Mouse (Mus musculus) embryonic facial prominence, embryonic 15.5 days (tissue): ENCODE results near the gene 2310039H08Rik. TPM values are rescaled to one million over a fixed set of nuclear protein-coding genes. Genes with fewer than 3 reads are reported as not detected.

Experiments
- ATAC-seq: fragments of 200-750 bp; cut with Nextera tagmentation; 2 replicates; pipeline ENCODE4 v1.8.0; 2017; ENCODE audit warnings: low read depth, moderate TSS enrichment; ENCODE audit not compliant: insufficient number of reproducible peaks, low FRiP score, low TSS enrichment
- H3K27ac ChIP-seq: fragments of 300-500 bp; sonication (generic); replicated peaks from 2 replicates; pipeline ENCODE4 v1.5.1; 2015; ENCODE audit warnings: mild to moderate bottlenecking, inconsistent platforms
- H3K27me3 ChIP-seq: fragments of 300-500 bp; sonication (generic); 2 replicates; pipeline ENCODE4 v1.6.1; 2015; ENCODE audit warnings: inconsistent platforms
- H3K36me3 ChIP-seq: fragments of 300-500 bp; sonication (generic); 2 replicates; pipeline ENCODE4 v1.6.1; 2015; ENCODE audit warnings: mild to moderate bottlenecking, inconsistent platforms
- H3K4me1 ChIP-seq: fragments of 300-500 bp; sonication (generic); 2 replicates; pipeline ENCODE4 v1.6.1; 2015; ENCODE audit warnings: inconsistent platforms
- H3K4me2 ChIP-seq: fragments of 300-500 bp; sonication (generic); replicated peaks from 2 replicates; pipeline ENCODE4 v1.6.1; 2015; ENCODE audit warnings: mild to moderate bottlenecking, inconsistent platforms
- H3K4me3 ChIP-seq: fragments of 300-500 bp; sonication (generic); replicated peaks from 2 replicates; pipeline ENCODE4 v1.5.1; 2015; ENCODE audit warnings: mild to moderate bottlenecking, inconsistent platforms
- H3K9ac ChIP-seq: fragments of 300-500 bp; sonication (generic); 2 replicates; pipeline ENCODE4 v1.6.1; 2015; ENCODE audit warnings: inconsistent platforms
- H3K9me3 ChIP-seq: fragments of 300-500 bp; sonication (generic); replicated peaks from 2 replicates; pipeline ENCODE4 v1.6.1; 2016; ENCODE audit warnings: inconsistent platforms
- WGBS: fragments of 180-500 bp; shearing (Covaris S2); methylation state at CpG from one replicate; pipeline ENCODE4 v1.1.7; 2015; 5-methylcytosine and 5-hydroxymethylcytosine counted together
- polyA plus RNA-seq: library from polyadenylated mRNA; unstranded; fragments of >200 nt; fragmentation: Nextera tagmentation; extraction: Ambion mirVana; gene quantifications from 2 replicates; pipeline ENCODE4 v1.2.1, GENCODE M21; 2015

The 2310039H08Rik gene
- polyA plus RNA-seq, 1 experiment from 2014 or later, result 84.0 TPM

DNA sequence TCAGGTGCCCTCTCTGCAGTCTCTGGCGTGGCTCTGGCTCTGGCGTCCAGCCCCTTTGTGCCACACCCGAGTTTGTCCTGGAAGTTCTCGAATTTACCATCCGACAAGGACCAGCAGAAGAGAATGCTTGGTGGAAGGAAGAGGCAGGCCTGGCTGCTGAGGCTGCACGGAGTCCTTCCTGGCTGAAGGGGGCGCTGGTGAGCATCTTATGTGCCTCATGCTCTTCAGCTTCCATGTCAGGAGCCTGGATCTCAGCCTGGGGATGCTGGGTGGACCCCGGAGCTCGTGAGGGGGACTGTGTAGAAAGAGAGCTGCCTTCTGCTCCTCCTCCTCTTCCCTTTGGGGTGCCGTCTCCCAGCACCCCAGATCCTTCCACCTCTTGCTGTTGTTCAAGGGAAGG lies 36.3 kb upstream of the 2310039H08Rik start:
- H3K4me1 ChIP-seq, result no peaks in the 10 kb centered on the region
- H3K27ac ChIP-seq, result no peak overlapping the region
- no peaks in the 10 kb centered on the region for H3K9me3 ChIP-seq
- no peak overlapping the region for H3K4me2 ChIP-seq
- no peaks in the 10 kb centered on the region for H3K27me3 ChIP-seq
- H3K4me3 ChIP-seq, result no peak overlapping the region
- whole genome bisulfite sequencing, result 58% methylated on average over 9 of the region's 10 CpGs
- ATAC-seq, result no peak
- no peak overlapping the region for H3K9ac ChIP-seq
- H3K36me3 ChIP-seq, result peaks cover 22% of the 10 kb centered on the region

DNA sequence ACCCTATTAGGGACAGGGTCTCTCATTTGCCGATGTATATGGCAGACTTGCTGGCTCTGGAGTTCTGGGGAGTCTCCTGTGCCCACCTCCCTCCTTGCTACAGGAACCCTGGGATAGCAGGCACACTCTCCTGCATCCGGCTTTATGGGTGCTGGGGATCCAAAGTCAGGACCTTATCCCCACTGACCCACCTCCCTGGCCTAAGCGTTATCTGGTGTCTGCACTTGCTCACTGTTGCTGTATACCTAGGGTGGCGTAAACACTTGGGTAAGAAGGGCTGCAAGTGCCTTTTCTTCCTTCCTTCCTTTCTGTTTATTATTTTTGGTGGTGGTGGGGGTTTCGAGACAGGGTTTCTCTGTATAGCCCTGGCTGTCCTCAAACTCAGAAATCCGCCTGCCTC lies 31.1 kb upstream of the 2310039H08Rik start:
- no peak overlapping the region for H3K9ac ChIP-seq
- H3K27ac ChIP-seq, result no peak overlapping the region
- H3K4me1 ChIP-seq, result no peaks in the 10 kb centered on the region
- ATAC-seq, result no peak
- H3K4me2 ChIP-seq, result no peak overlapping the region
- H3K36me3 ChIP-seq, result peaks cover 36% of the 10 kb centered on the region
- H3K27me3 ChIP-seq, result no peaks in the 10 kb centered on the region
- H3K4me3 ChIP-seq, result no peak overlapping the region
- whole genome bisulfite sequencing, result 92% methylated on average over 6 of the region's 6 CpGs
- H3K9me3 ChIP-seq, result no peaks in the 10 kb centered on the region

GRCm38 (mm10) chr17:46742986-46743385 lies 29.4 kb upstream of the 2310039H08Rik start:
- H3K36me3 ChIP-seq, result peaks cover 36% of the 10 kb centered on the region
- no peaks in the 10 kb centered on the region for H3K27me3 ChIP-seq
- no peak overlapping the region for H3K27ac ChIP-seq
- H3K9me3 ChIP-seq, result no peaks in the 10 kb centered on the region
- no peak overlapping the region for H3K4me2 ChIP-seq
- no peak overlapping the region for H3K9ac ChIP-seq
- H3K4me1 ChIP-seq, result no peaks in the 10 kb centered on the region
- H3K4me3 ChIP-seq, result no peak overlapping the region
- 84% methylated on average over 9 of the region's 9 CpGs for WGBS
- no peak for ATAC-seq

GRCm38 (mm10) chr17:46745506-46745905 lies 26.9 kb upstream of the 2310039H08Rik start:
- H3K27me3 ChIP-seq, result no peaks in the 10 kb centered on the region
- no peaks in the 10 kb centered on the region for H3K9me3 ChIP-seq
- peaks cover 36% of the 10 kb centered on the region for H3K36me3 ChIP-seq
- H3K4me3 ChIP-seq, result no peak overlapping the region
- no peak overlapping the region for H3K27ac ChIP-seq
- ATAC-seq, result no peak
- 59% methylated on average over 2 of the region's 2 CpGs for WGBS
- peaks cover under 1% of the 10 kb centered on the region; the same call in 1 of the 2 replicates for H3K4me1 ChIP-seq
- no peak overlapping the region for H3K9ac ChIP-seq
- no peak overlapping the region for H3K4me2 ChIP-seq

GRCm38 (mm10) chr17:46747234-46747633 lies 25.2 kb upstream of the 2310039H08Rik start:
- Histone ChIP-seq H3K9me3 (no peaks in the 10 kb centered on the region), H3K27ac (no peak overlapping the region), H3K36me3 (peaks cover 32% of the 10 kb centered on the region), H3K4me3 (no peak overlapping the region), H3K27me3 (no peaks in the 10 kb centered on the region), H3K4me1 (peaks cover 7% of the 10 kb centered on the region), H3K9ac (no peak overlapping the region), H3K4me2 (no peak overlapping the region)
- WGBS, result 74% methylated on average over 8 of the region's 8 CpGs
- ATAC-seq, result no peak

DNA sequence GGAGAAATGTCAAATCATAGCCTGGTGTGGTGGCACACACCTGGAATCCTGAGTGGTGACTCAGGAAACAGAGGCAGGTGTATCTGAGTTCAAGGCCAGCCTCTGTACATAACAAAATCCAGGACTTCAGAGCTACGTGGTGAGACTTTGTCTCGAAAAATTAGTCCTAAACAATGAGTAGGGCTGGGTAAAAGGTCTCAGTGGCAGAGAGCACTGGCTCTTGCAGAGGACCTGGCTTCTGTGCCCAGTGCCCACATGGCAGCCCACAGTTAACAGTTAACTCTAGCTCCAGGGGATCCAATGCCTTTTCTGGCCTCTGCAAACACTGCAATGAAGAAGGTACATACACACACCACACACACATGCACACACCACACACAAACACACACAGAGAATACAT lies 24.6 kb upstream of the 2310039H08Rik start:
- WGBS, result 92% methylated on average over 2 of the region's 2 CpGs
- H3K27me3 ChIP-seq, result no peaks in the 10 kb centered on the region
- no peak for ATAC-seq
- peaks cover 30% of the 10 kb centered on the region for H3K36me3 ChIP-seq
- H3K4me1 ChIP-seq, result peaks cover 11% of the 10 kb centered on the region
- no peak overlapping the region for H3K27ac ChIP-seq
- no peak overlapping the region for H3K4me2 ChIP-seq
- no peaks in the 10 kb centered on the region for H3K9me3 ChIP-seq
- no peak overlapping the region for H3K9ac ChIP-seq
- H3K4me3 ChIP-seq, result no peak overlapping the region

- H3K9me3 ChIP-seq, result no peaks in the 10 kb centered on the region
- ATAC-seq, result no peak
- H3K9ac ChIP-seq, result no peak overlapping the region
- H3K27ac ChIP-seq, result no peak overlapping the region
- H3K36me3 ChIP-seq, result peaks cover 15% of the 10 kb centered on the region
- no peak overlapping the region for H3K4me3 ChIP-seq
- H3K4me2 ChIP-seq, result no peak overlapping the region
- WGBS, result 88% methylated on average over 5 of the region's 5 CpGs
- peaks cover 11% of the 10 kb centered on the region for H3K4me1 ChIP-seq
- H3K27me3 ChIP-seq, result no peaks in the 10 kb centered on the region
Measured at GRCm38 (mm10) chr17:46749282-46749681, 23.2 kb upstream of the 2310039H08Rik start.

DNA sequence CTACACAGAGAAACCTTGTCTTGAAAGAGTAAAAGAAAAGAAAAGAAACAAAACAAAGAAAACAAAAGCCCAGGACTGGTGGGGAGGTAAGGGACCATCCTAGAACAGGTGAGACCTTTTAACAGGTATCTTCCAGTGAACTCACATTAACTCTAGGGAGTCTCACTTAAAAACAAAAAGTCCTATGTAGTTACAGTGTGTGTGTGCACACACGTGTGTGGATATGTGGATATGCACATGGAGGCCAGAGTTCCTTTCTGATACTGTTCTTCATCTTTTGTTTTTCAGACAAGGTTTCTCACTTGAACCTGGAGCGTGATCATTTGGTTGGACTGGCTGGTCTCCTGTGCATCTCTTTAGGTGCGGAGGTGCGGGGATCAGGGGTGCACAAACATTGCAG lies 21.9 kb upstream of the 2310039H08Rik start:
- H3K4me2 ChIP-seq, result peak overlapping the region; percentile 73
- peaks cover 11% of the 10 kb centered on the region for H3K4me1 ChIP-seq
- peaks cover 8% of the 10 kb centered on the region; the same call in 1 of the 2 replicates for H3K36me3 ChIP-seq
- no peaks in the 10 kb centered on the region for H3K9me3 ChIP-seq
- peak overlapping the region; percentile 92 for H3K27ac ChIP-seq
- peak overlapping the region; percentile 57 for H3K9ac ChIP-seq
- no peaks in the 10 kb centered on the region for H3K27me3 ChIP-seq
- ATAC-seq, result no peak
- peak overlapping the region; percentile 80 for H3K4me3 ChIP-seq
- WGBS, result 89% methylated on average over 4 of the region's 4 CpGs

- WGBS, result 20% methylated on average over 16 of the region's 16 CpGs
Measured at GRCm38 (mm10) chr17:46751056-46751793, 21.2 kb upstream of the 2310039H08Rik start.

DNA sequence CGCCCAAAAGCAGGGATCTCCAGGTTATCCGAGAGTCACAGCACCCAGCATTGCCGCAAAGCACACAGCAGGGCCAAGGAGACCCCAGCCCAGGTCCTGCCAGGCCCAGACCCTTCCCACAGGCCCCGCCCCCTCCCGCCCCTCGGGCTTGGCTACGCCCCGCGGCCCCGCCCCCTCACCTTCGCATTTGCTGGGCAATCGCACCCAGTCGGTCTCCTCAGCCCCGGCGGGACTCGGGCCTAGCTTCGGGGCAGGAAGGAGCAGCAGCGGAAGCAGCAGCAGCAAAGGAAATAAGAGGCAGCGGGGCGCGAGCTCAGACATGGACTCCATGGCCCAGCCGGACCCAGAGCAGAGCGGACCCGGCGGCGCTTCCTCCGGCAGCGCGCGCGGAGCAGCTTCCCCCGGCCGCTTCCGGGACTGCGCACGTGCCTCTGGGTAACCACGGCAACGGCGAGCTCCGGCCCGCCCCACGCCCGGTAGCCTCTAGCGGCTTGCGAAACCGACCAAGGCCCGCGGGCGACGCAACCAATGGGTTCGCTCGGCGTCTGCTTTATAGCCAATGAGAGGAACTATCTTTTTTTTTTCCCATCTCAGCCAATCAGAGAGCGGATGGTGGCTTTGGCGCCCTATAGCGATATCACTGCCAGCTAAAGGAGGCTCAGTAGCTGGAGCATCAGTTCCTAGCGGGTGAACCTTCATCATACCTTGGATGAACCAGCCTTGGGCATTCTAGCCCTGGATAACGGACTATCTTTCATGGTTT lies 20.5 kb upstream of the 2310039H08Rik start, which contains the start of gene Cnpy3:
Gene Cnpy3, minus strand, starts transcription at position 421 of the 763 bp plus-strand sequence.
- Histone ChIP-seq H3K36me3 (0 out of 2 replicates have a peak, but pooled peaks cover 4% of the 10 kb centered on the region), H3K4me3 (peak within 1 kb of the TSS; percentile 80), H3K9ac (peak within 1 kb of the TSS; percentile 57), H3K9me3 (no peaks in the 10 kb centered on the region), H3K4me1 (peaks cover 11% of the 10 kb centered on the region), H3K27ac (peak within 1 kb of the TSS; percentile 92), H3K4me2 (peak within 1 kb of the TSS; percentile 73), H3K27me3 (no peaks in the 10 kb centered on the region)
- ATAC-seq, result peak; percentile 99
- under 1% methylated on average over 58 of the region's 58 CpGs for WGBS

More at GRCm38 (mm10) chr17:46751056-46751793, 21.2 kb upstream of the 2310039H08Rik start:
- peak; percentile 17; the same call in 1 of the 2 replicates for ATAC-seq
- Histone ChIP-seq H3K9ac (peak overlapping the region; percentile 57), H3K27ac (peak overlapping the region; percentile 92), H3K4me1 (peaks cover 11% of the 10 kb centered on the region), H3K9me3 (no peaks in the 10 kb centered on the region), H3K4me3 (peak overlapping the region; percentile 80), H3K4me2 (peak overlapping the region; percentile 73), H3K27me3 (no peaks in the 10 kb centered on the region), H3K36me3 (peaks cover 8% of the 10 kb centered on the region; the same call in 1 of the 2 replicates)

- Histone ChIP-seq H3K27me3 (no peaks in the 10 kb centered on the region), H3K4me2 (no peak overlapping the region), H3K4me3 (no peak overlapping the region), H3K9ac (no peak overlapping the region), H3K9me3 (no peaks in the 10 kb centered on the region), H3K36me3 (no peaks in the 10 kb centered on the region), H3K4me1 (no peaks in the 10 kb centered on the region), H3K27ac (no peak overlapping the region)
- no peak for ATAC-seq
- WGBS, result 58% methylated on average over 12 of the region's 12 CpGs
Measured at GRCm38 (mm10) chr17:46758753-46759152, 13.7 kb upstream of the 2310039H08Rik start.
